Mouse (Mus musculus) midbrain, embryonic 15.5 days (tissue): Measurements from ENCODE around the gene Clec4f. TPM values are rescaled to one million over a fixed set of nuclear protein-coding genes. Genes with fewer than 3 reads are reported as not detected.

ENCODE experiments used
- ATAC-seq: fragments of 200-750 bp; cut with Nextera tagmentation; replicated peaks from 2 replicates; pipeline ENCODE4 v1.8.0; 2017; ENCODE audit warnings: moderate TSS enrichment
- H3K27ac ChIP-seq: fragments of 300-500 bp; sonication (generic); 2 replicates; pipeline ENCODE4 v1.5.1; 2015; ENCODE audit warnings: mild to moderate bottlenecking, inconsistent platforms
- H3K27me3 ChIP-seq: fragments of 300-500 bp; sonication (generic); replicated peaks from 2 replicates; pipeline ENCODE4 v1.6.1; 2015; ENCODE audit warnings: inconsistent platforms
- H3K36me3 ChIP-seq: fragments of 300-500 bp; sonication (generic); replicated peaks from 2 replicates; pipeline ENCODE4 v1.6.1; 2015; ENCODE audit warnings: inconsistent platforms
- H3K4me1 ChIP-seq: fragments of 300-500 bp; sonication (generic); 2 replicates; pipeline ENCODE4 v1.6.1; 2015; ENCODE audit warnings: inconsistent platforms
- H3K4me2 ChIP-seq: fragments of 300-500 bp; sonication (generic); 2 replicates; pipeline ENCODE4 v1.6.1; 2015; ENCODE audit warnings: inconsistent platforms, mild to moderate bottlenecking, moderate library complexity
- H3K4me3 ChIP-seq: fragments of 300-500 bp; sonication (generic); 2 replicates; pipeline ENCODE4 v1.5.1; 2015; ENCODE audit warnings: mild to moderate bottlenecking, inconsistent platforms
- H3K9ac ChIP-seq: fragments of 300-500 bp; sonication (generic); 2 replicates; pipeline ENCODE4 v1.6.1; 2015; ENCODE audit warnings: mild to moderate bottlenecking, inconsistent platforms
- H3K9me3 ChIP-seq: fragments of 300-500 bp; sonication (generic); 2 replicates; pipeline ENCODE4 v1.6.1; 2016; ENCODE audit warnings: inconsistent platforms
- WGBS: fragments of 180-500 bp; shearing (Covaris S2); methylation state at CpG from one replicate; pipeline ENCODE4 v1.1.7; 2015; ENCODE audit warnings: mixed read lengths; 5-methylcytosine and 5-hydroxymethylcytosine counted together
- polyA plus RNA-seq: library from polyadenylated mRNA; unstranded; fragments of >200 nt; fragmentation: Nextera tagmentation; extraction: Ambion mirVana; gene quantifications from 2 replicates; pipeline ENCODE4 v1.2.1, GENCODE M21; 2015

Gene Clec4f
- not detected in 2 replicates for polyA plus RNA-seq

DNA sequence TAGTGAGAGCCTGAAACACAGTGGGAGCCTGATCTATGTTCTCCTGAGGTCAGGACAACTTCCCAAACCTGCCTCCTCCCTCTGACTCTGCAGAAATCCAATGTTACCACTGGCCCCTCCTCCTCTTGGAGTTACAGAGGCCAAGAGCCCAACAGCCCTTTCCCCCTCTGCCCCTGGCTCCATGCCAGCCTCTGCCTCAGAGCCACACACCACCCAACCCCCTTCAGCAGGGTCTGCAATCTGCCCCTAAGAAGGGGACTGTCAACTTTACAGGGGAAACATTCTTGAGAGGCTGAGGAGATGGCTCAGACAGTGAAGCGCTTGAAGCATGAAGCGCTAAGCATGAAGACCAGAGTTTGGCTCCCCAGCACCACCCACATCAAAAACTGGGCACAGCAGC is at the start of gene Clec4f:
TSS of gene Clec4f (minus strand) at position 101 of the 400 bp plus-strand sequence.
- Histone ChIP-seq H3K9me3 (no peaks in the 10 kb centered on the region), H3K4me3 (no peak within 1 kb of the TSS), H3K4me1 (no peaks in the 10 kb centered on the region), H3K27me3 (no peaks in the 10 kb centered on the region), H3K36me3 (no peaks in the 10 kb centered on the region), H3K9ac (no peak within 1 kb of the TSS), H3K27ac (no peak within 1 kb of the TSS), H3K4me2 (no peak within 1 kb of the TSS)
- no peak for ATAC-seq
- 90% methylated on average over 2 of the region's 2 CpGs for WGBS

DNA sequence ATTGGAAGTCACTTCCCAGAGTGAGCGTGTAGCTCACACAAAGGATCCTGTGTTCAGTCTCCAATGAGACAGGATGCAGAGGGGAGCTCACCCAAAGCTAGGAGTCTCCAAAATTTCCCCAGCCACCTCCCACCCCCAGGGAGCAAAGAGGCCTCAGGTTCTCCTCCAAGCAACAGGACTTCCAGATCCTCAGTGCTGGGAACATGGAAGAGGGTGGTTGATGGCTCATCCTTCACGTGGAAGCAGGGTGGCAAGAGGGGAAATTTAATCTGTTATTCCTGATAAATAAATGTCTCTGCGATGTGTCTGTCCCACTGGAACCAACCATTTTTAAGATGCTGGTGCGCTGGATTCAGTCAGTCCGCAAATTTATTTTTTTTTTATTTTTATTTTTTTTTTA is 48.7 kb upstream of the Clec4f start:
- no peaks in the 10 kb centered on the region for H3K36me3 ChIP-seq
- ATAC-seq: no peak

DNA sequence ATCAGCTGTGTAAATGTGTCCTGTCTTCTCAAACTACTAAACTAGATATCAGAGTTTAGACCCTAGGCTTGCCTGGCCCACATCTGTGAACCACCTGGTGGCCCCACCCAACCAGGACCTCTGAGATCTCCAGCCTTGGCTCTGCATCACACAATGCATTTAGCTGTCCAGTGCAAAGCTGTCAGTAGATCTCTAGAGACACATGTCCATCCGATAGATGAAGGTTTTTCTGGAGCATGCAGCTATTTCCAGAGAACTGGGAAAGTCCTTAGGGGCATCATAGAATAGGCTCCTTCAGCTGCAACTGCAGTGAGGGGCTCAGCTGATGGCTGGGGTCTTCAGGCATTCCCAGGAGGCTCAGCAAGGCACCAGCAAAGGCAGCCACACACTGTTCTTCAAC is 48.3 kb upstream of the Clec4f start:
- Histone ChIP-seq H3K9ac (no peak overlapping the region), H3K36me3 (no peaks in the 10 kb centered on the region), H3K4me2 (no peak overlapping the region), H3K27me3 (peaks cover 87% of the 10 kb centered on the region), H3K4me3 (no peak overlapping the region), H3K27ac (no peak overlapping the region), H3K9me3 (no peaks in the 10 kb centered on the region), H3K4me1 (peaks cover 3% of the 10 kb centered on the region; the same call in 1 of the 2 replicates)
- ATAC-seq: no peak
- 14% methylated on average over 1 of the region's 1 CpGs for WGBS

More for the DNA sequence above, 48.7 kb upstream of the Clec4f start:
- no peaks in the 10 kb centered on the region for H3K9me3 ChIP-seq
- H3K27me3 ChIP-seq: peaks cover 87% of the 10 kb centered on the region
- H3K4me2 ChIP-seq: no peak overlapping the region
- H3K27ac ChIP-seq: no peak overlapping the region
- 21% methylated on average over 5 of the region's 5 CpGs for WGBS
- H3K4me3 ChIP-seq: no peak overlapping the region
- peaks cover 3% of the 10 kb centered on the region; the same call in 1 of the 2 replicates for H3K4me1 ChIP-seq
- no peak overlapping the region for H3K9ac ChIP-seq

DNA sequence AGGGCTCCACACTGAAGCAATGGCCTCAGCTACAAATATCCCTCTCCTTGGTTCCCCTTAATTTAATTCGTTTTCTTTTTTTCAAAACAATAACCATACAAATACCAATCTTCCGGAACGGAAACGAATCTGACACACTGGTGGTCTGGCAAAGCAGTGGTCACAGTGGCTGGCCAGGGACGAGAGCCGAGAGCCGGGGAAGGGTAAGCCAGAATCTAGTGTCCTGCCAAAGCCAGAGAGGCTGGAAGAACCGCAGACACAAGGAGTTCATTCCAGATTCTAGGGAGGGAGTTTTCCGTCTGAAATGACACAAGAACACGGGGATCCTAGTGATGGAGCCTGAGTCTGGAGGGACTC is 47.7 kb upstream of the Clec4f start:
- no peaks in the 10 kb centered on the region for H3K36me3 ChIP-seq
- WGBS: 1% methylated on average over 10 of the region's 10 CpGs
- no peak overlapping the region for H3K27ac ChIP-seq
- no peak overlapping the region for H3K4me2 ChIP-seq
- H3K4me3 ChIP-seq: no peak overlapping the region
- ATAC-seq: no peak
- H3K9ac ChIP-seq: no peak overlapping the region
- H3K9me3 ChIP-seq: no peaks in the 10 kb centered on the region
- peaks cover 3% of the 10 kb centered on the region; the same call in 1 of the 2 replicates for H3K4me1 ChIP-seq
- peaks cover 87% of the 10 kb centered on the region for H3K27me3 ChIP-seq

DNA sequence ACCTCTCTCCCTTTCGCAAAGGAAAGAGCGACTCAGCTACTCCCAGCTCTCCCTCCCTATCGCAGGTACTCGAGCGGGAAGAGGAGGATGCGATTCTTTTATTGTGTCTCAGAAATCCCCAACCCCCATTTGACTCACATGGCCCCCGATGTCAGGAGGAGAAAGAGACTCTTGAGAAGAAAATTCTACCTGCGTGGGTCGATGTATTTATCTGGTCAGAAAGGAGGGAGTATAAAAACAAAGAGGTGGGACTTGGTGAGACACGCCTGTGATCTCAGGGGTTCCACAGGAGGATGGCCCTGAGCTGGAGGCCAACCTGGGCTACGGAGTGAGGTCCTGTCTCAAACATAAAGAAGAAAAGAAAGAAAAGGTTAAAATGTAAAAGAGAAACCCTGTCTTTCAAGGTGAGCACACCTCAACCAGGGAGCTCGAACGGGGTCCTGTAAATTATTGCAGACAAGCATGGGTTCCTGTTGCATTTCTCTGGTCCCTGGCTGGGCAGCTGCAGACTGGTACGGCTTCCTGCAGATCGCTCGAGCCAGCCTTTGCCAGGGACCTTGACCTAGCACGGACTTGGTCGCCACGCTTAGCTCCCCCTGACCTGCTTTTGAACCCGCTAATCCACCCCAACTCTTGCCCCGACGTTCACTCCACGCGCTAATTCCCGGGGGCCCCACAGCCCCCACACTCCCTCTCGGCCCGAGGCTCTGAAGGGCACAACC is 47.2 kb upstream of the Clec4f start:
- no peak for ATAC-seq

DNA sequence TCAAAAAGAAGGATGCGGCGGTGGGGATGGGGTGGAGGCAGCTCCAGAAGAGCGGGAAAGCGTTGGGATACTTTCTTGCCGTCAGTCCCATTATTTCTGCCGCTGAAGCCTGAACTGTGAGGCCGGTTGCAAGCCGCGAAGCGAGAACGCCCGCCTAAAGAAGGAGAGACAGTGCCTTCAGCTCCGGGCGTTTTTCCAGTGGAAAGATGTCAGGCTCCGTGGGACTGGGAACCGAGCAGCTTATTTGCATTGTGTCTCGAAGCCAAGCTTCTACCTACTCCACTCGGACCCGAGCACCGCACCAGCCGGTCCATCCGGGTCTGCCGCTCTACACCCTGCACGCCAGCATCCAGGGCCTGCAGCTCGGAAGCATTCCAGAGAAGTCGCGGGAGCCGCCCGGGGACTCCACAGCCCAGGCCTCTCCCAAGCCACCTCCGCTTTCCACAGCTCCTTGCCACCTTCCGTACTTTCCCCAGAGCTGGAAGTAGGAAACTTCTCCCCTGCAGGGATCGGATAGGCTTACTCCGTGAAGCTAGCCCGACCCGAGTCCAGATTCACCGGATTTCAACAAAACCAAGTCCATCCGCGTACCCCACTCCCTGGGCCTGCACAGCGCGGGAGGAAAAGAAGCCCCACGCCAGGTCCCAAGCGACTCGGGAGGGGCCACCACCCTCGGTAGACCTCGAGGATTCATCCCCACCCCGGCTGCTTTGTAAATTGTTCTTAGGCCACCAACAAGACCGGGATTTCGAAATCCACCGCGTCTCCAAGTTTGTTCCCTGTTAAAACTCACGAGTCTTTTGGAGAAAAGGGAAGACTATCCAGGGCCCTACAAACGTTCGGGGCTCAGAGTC is 46.4 kb upstream of the Clec4f start:
- no peak overlapping the region for H3K27ac ChIP-seq
- H3K4me3 ChIP-seq: no peak overlapping the region
- H3K9me3 ChIP-seq: no peaks in the 10 kb centered on the region
- no peaks in the 10 kb centered on the region for H3K36me3 ChIP-seq
- H3K4me1 ChIP-seq: peaks cover 3% of the 10 kb centered on the region; the same call in 1 of the 2 replicates
- ATAC-seq: no peak
- no peak overlapping the region for H3K9ac ChIP-seq
- no peak overlapping the region for H3K4me2 ChIP-seq
- peaks cover 87% of the 10 kb centered on the region for H3K27me3 ChIP-seq
- WGBS: under 1% methylated on average over 53 of the region's 53 CpGs

More for the DNA sequence above, 47.2 kb upstream of the Clec4f start:
- Histone ChIP-seq H3K4me3 (no peak overlapping the region), H3K9ac (no peak overlapping the region), H3K9me3 (no peaks in the 10 kb centered on the region), H3K27me3 (peaks cover 87% of the 10 kb centered on the region), H3K4me2 (no peak overlapping the region), H3K36me3 (no peaks in the 10 kb centered on the region), H3K27ac (no peak overlapping the region), H3K4me1 (peaks cover 3% of the 10 kb centered on the region; the same call in 1 of the 2 replicates)
- under 1% methylated on average over 27 of the region's 27 CpGs for WGBS

DNA sequence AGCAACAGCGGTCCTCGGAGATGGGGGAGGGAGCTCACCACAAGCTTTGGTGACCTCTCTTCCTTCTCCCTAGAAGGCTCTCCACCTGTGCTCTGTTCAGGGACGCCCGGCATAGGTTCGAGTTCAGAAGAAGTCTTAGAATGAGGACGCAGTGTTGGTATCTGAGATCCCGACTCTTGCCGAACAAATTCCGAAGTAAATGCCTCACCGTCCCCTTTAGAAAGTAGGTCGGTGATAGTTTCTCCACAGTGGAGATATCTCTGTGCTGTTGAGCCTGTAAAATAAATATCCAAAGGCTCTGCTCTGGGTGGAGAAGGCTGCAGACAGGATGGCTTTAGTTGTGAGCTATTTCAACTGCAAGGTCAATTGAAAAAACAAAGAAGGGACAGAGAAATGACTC is 45.0 kb upstream of the Clec4f start:
- H3K4me3 ChIP-seq: no peak overlapping the region
- WGBS: 2% methylated on average over 11 of the region's 11 CpGs
- no peaks in the 10 kb centered on the region for H3K36me3 ChIP-seq
- H3K4me2 ChIP-seq: no peak overlapping the region
- H3K9me3 ChIP-seq: no peaks in the 10 kb centered on the region
- peaks cover 3% of the 10 kb centered on the region; the same call in 1 of the 2 replicates for H3K4me1 ChIP-seq
- H3K9ac ChIP-seq: no peak overlapping the region
- peaks cover 87% of the 10 kb centered on the region for H3K27me3 ChIP-seq
- H3K27ac ChIP-seq: no peak overlapping the region
- no peak for ATAC-seq

DNA sequence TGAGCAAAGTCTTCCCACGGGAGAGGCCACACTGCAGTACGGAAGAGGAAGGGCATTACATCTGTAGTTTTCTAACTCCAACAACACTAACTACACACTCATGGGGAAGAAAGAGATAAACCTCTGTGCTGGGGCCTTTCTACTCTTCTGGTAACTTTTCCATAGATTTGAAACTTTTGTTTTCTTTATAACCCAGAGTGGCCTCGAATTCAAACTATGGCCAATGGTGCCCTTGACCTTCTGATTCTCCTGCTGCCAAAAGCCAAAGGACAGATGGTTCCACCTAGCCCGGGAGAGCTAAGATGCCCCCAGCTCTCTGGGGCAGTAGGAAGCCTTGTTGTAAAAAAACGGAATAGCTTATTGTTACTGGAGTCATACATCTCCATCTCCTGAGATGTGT is 44.0 kb upstream of the Clec4f start:
- Histone ChIP-seq H3K9me3 (no peaks in the 10 kb centered on the region), H3K4me2 (no peak overlapping the region), H3K27ac (no peak overlapping the region), H3K4me1 (peaks cover 3% of the 10 kb centered on the region; the same call in 1 of the 2 replicates), H3K4me3 (no peak overlapping the region), H3K9ac (no peak overlapping the region), H3K27me3 (peaks cover 87% of the 10 kb centered on the region), H3K36me3 (no peaks in the 10 kb centered on the region)
- WGBS: 5% methylated on average over 5 of the region's 5 CpGs
- ATAC-seq: no peak

DNA sequence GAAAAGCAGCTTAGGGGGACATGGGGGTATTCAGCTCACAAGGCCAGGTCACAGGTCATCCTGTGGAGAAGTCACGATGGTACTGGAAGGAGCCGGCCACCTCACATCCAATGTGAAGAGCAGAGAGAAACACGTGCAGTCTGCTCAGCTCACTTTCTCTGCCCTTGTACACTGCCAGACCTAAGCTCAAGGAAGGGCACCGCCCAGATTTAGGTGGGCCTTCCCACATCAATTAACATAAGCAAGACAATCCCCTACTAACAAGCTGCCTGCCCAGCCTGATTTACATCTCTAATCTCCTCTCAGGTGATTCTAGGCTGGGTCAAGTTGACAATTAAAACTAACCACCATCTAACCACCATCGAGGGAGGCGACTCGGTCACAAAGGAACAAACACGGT is 41.9 kb upstream of the Clec4f start:
- H3K27ac ChIP-seq: no peak overlapping the region
- no peaks in the 10 kb centered on the region for H3K36me3 ChIP-seq
- WGBS: 3% methylated on average over 8 of the region's 8 CpGs
- H3K9ac ChIP-seq: no peak overlapping the region
- peaks cover 3% of the 10 kb centered on the region; the same call in 1 of the 2 replicates for H3K4me1 ChIP-seq
- H3K4me3 ChIP-seq: no peak overlapping the region
- peaks cover 88% of the 10 kb centered on the region for H3K27me3 ChIP-seq
- H3K4me2 ChIP-seq: no peak overlapping the region
- H3K9me3 ChIP-seq: no peaks in the 10 kb centered on the region
- ATAC-seq: no peak

DNA sequence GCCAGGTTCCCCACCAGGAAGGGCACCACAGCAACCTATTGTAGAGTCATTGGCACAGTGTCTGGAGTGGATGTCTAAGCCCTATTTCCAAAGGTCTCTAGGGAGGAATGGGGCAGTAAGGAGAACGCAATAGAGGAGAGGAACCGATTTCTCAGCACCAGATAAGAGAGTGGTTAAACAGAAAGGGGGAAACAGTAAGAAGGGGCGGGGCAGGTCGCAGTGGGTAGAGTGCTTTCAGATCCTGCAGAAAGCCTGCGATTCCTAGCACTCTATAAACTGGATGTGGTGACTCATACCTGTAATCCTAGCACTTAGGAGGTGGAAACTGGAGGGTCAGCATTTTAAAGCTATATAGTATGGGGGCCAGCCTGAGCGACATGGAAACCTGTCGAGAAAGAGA is 40.7 kb upstream of the Clec4f start:
- no peak overlapping the region for H3K4me3 ChIP-seq

DNA sequence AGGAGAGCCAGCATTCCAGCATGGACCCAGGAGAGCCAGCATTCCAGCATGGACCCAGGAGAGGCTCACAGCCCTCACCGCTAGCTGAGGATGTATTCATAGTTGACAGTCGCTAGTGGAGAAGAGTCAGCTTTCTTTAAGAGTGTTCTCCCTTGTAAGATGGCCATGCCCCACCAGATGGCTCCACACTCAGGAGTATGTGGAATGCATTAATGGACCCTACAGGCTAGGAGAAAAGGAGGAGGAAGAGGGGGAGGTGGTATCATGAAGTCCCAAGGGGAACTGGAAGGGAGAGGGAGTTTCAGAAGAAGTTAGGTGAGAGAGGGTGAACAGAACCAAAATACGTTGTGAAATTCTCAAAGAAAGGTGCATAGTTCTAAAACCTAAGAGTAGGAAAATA is 39.7 kb upstream of the Clec4f start:
- no peak for ATAC-seq
- H3K4me2 ChIP-seq: no peak overlapping the region
- H3K4me3 ChIP-seq: no peak overlapping the region
- no peaks in the 10 kb centered on the region for H3K36me3 ChIP-seq
- WGBS: 7% methylated on average over 3 of the region's 3 CpGs
- H3K9ac ChIP-seq: no peak overlapping the region
- peaks cover 94% of the 10 kb centered on the region for H3K27me3 ChIP-seq
- H3K27ac ChIP-seq: no peak overlapping the region
- no peaks in the 10 kb centered on the region for H3K9me3 ChIP-seq
- no peaks in the 10 kb centered on the region for H3K4me1 ChIP-seq

More for the DNA sequence above, 40.7 kb upstream of the Clec4f start:
- H3K9me3 ChIP-seq: no peaks in the 10 kb centered on the region
- no peak overlapping the region for H3K9ac ChIP-seq
- H3K27ac ChIP-seq: no peak overlapping the region
- H3K4me2 ChIP-seq: no peak overlapping the region
- no peak for ATAC-seq
- peaks cover 89% of the 10 kb centered on the region for H3K27me3 ChIP-seq
- H3K36me3 ChIP-seq: no peaks in the 10 kb centered on the region
- 2% methylated on average over 7 of the region's 7 CpGs for WGBS
- no peaks in the 10 kb centered on the region for H3K4me1 ChIP-seq

DNA sequence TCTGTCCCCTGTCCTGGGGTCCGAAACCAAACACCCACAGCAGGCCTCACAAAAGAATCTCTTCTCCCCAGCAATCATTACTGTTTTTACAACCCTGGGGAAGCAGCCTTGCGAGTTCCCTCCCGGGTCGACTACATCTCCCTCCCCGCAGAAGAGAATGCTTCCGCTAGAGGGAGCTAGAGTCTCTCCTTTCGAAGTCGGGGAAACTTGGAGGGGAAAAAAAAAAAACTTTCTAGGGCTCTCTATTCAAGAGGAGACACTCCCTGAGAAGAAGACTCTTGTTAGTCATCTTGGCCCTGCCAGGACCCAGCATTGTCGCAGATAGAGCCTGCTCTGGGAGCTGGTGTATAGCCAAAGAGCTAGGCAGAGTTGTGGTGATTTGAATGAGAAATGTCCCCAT is 37.8 kb upstream of the Clec4f start:
- no peaks in the 10 kb centered on the region for H3K9me3 ChIP-seq
- H3K27ac ChIP-seq: no peak overlapping the region
- under 1% methylated on average over 9 of the region's 9 CpGs for whole genome bisulfite sequencing
- H3K4me2 ChIP-seq: no peak overlapping the region
- ATAC-seq: no peak
- H3K27me3 ChIP-seq: peaks cover 94% of the 10 kb centered on the region
- H3K4me1 ChIP-seq: no peaks in the 10 kb centered on the region
- H3K4me3 ChIP-seq: no peak overlapping the region
- no peak overlapping the region for H3K9ac ChIP-seq
- no peaks in the 10 kb centered on the region for H3K36me3 ChIP-seq
